In genomic region chr10:128283604-128284579, GRCm38 (mm10) we compare ENCODE assay signal across 9 mouse cellular contexts. TPM values are rescaled to one million over a fixed set of nuclear protein-coding genes. Genes with fewer than 3 reads are reported as not detected.
DNase-seq lines count a peak whose midpoint lies in the region; ATAC-seq and TF ChIP-seq lines count a peak whose summit lies in the region.
"Had no signal": no experiment of that assay in that cellular context is flagged by ENCODE, and none has a peak within 500 bp of the region (broad histone marks: within the 10 kb centered on the region; RNA-seq: fewer than 3 reads in every experiment).

No protein-coding gene starts in this region.

- peaks cover 83% of the 10 kb centered on the region for H3K36me3 ChIP-seq in intestine, postnatal 0 days (ENCODE audit: control insufficient read depth, insufficient read depth)
- H3K36me3 ChIP-seq in intestine, embryonic 15.5 days: peaks cover 23% of the 10 kb centered on the region
- H3K36me3 ChIP-seq in heart, embryonic 16.5 days (ENCODE audit: control insufficient read depth, insufficient read depth): peaks cover 50% of the 10 kb centered on the region
- H3K36me3 ChIP-seq in small intestine, adult 2 months (ENCODE audit: control insufficient read depth, insufficient read depth, low read length): peaks cover 76% of the 10 kb centered on the region

- no peaks in the 10 kb centered on the region for H3K4me1 ChIP-seq in intestine, postnatal 0 days (replicated peaks; ENCODE audit: control insufficient read depth, insufficient read depth, low read length)
- no peaks in the 10 kb centered on the region for H3K4me1 ChIP-seq in intestine, embryonic 15.5 days (replicated peaks)
- H3K4me1 ChIP-seq in heart, embryonic 16.5 days (ENCODE audit: control insufficient read depth, insufficient read depth, low read length): no peaks in the 10 kb centered on the region
- peaks cover 2% of the 10 kb centered on the region; the same call in 1 of the 2 replicates for H3K4me1 ChIP-seq in small intestine, adult 2 months (ENCODE audit: control insufficient read depth, insufficient read depth, insufficient read length, low read length)

- no peak overlapping the region for H3K9ac ChIP-seq in intestine, postnatal 0 days (ENCODE audit: low read depth, low read length)
- no peak overlapping the region for H3K9ac ChIP-seq in intestine, embryonic 15.5 days
- no peak overlapping the region for H3K9ac ChIP-seq in heart, embryonic 16.5 days (ENCODE audit: low read length)

- 68% methylated on average over 31 of the region's 31 CpGs for WGBS in intestine, postnatal 0 days
- WGBS in intestine, embryonic 15.5 days: 67% methylated on average over 31 of the region's 31 CpGs
- WGBS in heart, embryonic 16.5 days: 62% methylated on average over 31 of the region's 31 CpGs
- 66% methylated on average over 31 of the region's 31 CpGs for WGBS in small intestine, adult 2 months

- intact Hi-C loops in left cerebral cortex, adult 2 months (cut with DNase I): loop anchor here (1.0 kb wide), 1 partner anchor 71 kb away; no protein-coding TSS in a partner anchor

- no peak for TF ChIP-seq POLR2A in small intestine, adult 2 months (IDR thresholded peaks at IDR 0.05; ENCODE audit: low read depth, low read length)

- H3K4me2 ChIP-seq in intestine, postnatal 0 days (replicated peaks; ENCODE audit: low read depth): no peak overlapping the region
- H3K4me2 ChIP-seq in intestine, embryonic 15.5 days (replicated peaks): no peak overlapping the region
- no peak overlapping the region for H3K4me2 ChIP-seq in heart, embryonic 16.5 days (ENCODE audit: low read depth, low read length)

- peak; percentile 84 for TF ChIP-seq CTCF in intestine, postnatal 0 days (IDR thresholded peaks at IDR 0.05; ENCODE audit: low read depth)
- peak; percentile 84 for TF ChIP-seq CTCF in left cerebral cortex, adult 2 months (IDR thresholded peaks at IDR 0.05)
- TF ChIP-seq CTCF in small intestine, adult 2 months (IDR thresholded peaks at IDR 0.05; ENCODE audit: extremely low read depth, insufficient read length, insufficient replicate concordance, low read depth, low read length): peak; percentile 71; the same call in 1 of the 2 replicates

- peak; percentile 68 to 78 for DNase-seq in adrenal gland, postnatal 36 days
- DNase-seq in embryo, embryonic 9.5 days (ENCODE audit: extremely low spot score): peak; percentile 73
- DNase-seq in left cerebral cortex, adult 2 months (ENCODE audit: extremely low spot score in 1 of 2, low spot score in 2 of 2): peak; percentile 40 to 59

- H3K27me3 ChIP-seq in intestine, postnatal 0 days (replicated peaks; ENCODE audit: control insufficient read depth, insufficient read depth, low read length): no peaks in the 10 kb centered on the region
- H3K27me3 ChIP-seq in intestine, embryonic 15.5 days (replicated peaks): no peaks in the 10 kb centered on the region
- no peaks in the 10 kb centered on the region for H3K27me3 ChIP-seq in heart, embryonic 16.5 days (ENCODE audit: control insufficient read depth, insufficient read depth, low read length)
- H3K27me3 ChIP-seq in small intestine, adult 2 months (ENCODE audit: control insufficient read depth, insufficient read depth, low read length): no peaks in the 10 kb centered on the region

- no peak for ATAC-seq in intestine, postnatal 0 days
- ATAC-seq in intestine, embryonic 15.5 days: no peak
- 0 out of 2 replicates have a peak, but pooled peaks have one; percentile 18 for ATAC-seq in heart, embryonic 16.5 days (replicated peaks; ENCODE audit: extremely low read depth, insufficient read depth, low FRiP score)
- ATAC-seq in megakaryocyte progenitor cell, adult 5-6 weeks (replicated peaks; ENCODE audit: poor library complexity): peak; percentile 81

- no peaks in the 10 kb centered on the region for H3K9me3 ChIP-seq in intestine, postnatal 0 days (ENCODE audit: control insufficient read depth)
- H3K9me3 ChIP-seq in intestine, embryonic 15.5 days: no peaks in the 10 kb centered on the region
- H3K9me3 ChIP-seq in heart, embryonic 16.5 days (replicated peaks; ENCODE audit: control insufficient read depth, low read length): no peaks in the 10 kb centered on the region

- H3K4me3 ChIP-seq in intestine, postnatal 0 days (ENCODE audit: low read depth, low read length): no peak overlapping the region
- no peak overlapping the region for H3K4me3 ChIP-seq in intestine, embryonic 15.5 days (replicated peaks)
- H3K4me3 ChIP-seq in heart, embryonic 16.5 days (ENCODE audit: low read length): no peak overlapping the region
- H3K4me3 ChIP-seq in left cerebral cortex, adult 2 months: no peak overlapping the region
- no peak overlapping the region for H3K4me3 ChIP-seq in small intestine, adult 2 months (ENCODE audit: low read depth, low read length)
- H3K4me3 ChIP-seq: myocyte had no signal

- no peak overlapping the region for H3K27ac ChIP-seq in intestine, postnatal 0 days (ENCODE audit: low read depth, low read length)
- H3K27ac ChIP-seq in intestine, embryonic 15.5 days: no peak overlapping the region
- no peak overlapping the region for H3K27ac ChIP-seq in heart, embryonic 16.5 days (ENCODE audit: low read length)
- H3K27ac ChIP-seq in left cerebral cortex, adult 2 months: no peak overlapping the region
- no peak overlapping the region for H3K27ac ChIP-seq in small intestine, adult 2 months (ENCODE audit: insufficient read depth, low read depth, low read length)

RNA-seq across cellular contexts. Expression of gene Stat2, which starts 13.5 kb away (rescaled TPM):
- 23.2 and 26.7 TPM in 2 replicates for polyA plus RNA-seq in intestine, postnatal 0 days (2015; fragmentation: Nextera tagmentation; extraction: Ambion mirVana)
- polyA plus RNA-seq in intestine, embryonic 15.5 days (2015; fragmentation: Nextera tagmentation; extraction: Ambion mirVana): 15.1 and 15.4 TPM in 2 replicates
- total RNA-seq in adrenal gland, postnatal 36 days (2021): 10 to 100 TPM; 32.9 to 33.6 TPM
- 11.3 and 11.8 TPM in 2 replicates for polyA plus RNA-seq in heart, embryonic 16.5 days (2015; fragmentation: Nextera tagmentation; extraction: Ambion mirVana)
- 10 to 100 TPM; 29.2 to 31.5 TPM for total RNA-seq in left cerebral cortex, adult 2 months (2021)
- total RNA-seq in megakaryocyte progenitor cell, adult 5-6 weeks (2015): 9.6 and 9.8 TPM in 2 replicates
- total RNA-seq in megakaryocyte progenitor cell, adult 5-6 weeks (2017): 6.8 and 8.6 TPM in 2 replicates
- 15.3 and 46.8 TPM in 2 replicates for polyA plus RNA-seq in small intestine, adult 2 months (2012; rRNA removed)

RNA-seq across cellular contexts. Expression of gene Il23a, which starts 14.7 kb away (rescaled TPM):
- 0.22 and 0.46 TPM in 2 replicates for polyA plus RNA-seq in intestine, postnatal 0 days (2015; fragmentation: Nextera tagmentation; extraction: Ambion mirVana)
- 0.21 and 0.31 TPM in 2 replicates for polyA plus RNA-seq in intestine, embryonic 15.5 days (2015; fragmentation: Nextera tagmentation; extraction: Ambion mirVana)
- not detected for total RNA-seq in adrenal gland, postnatal 36 days (2021)
- polyA plus RNA-seq in heart, embryonic 16.5 days (2015; fragmentation: Nextera tagmentation; extraction: Ambion mirVana): 4.3 and 6.0 TPM in 2 replicates
- not detected for total RNA-seq in left cerebral cortex, adult 2 months (2021)
- 0.22 and 0.27 TPM in 2 replicates for total RNA-seq in megakaryocyte progenitor cell, adult 5-6 weeks (2015)
- total RNA-seq in megakaryocyte progenitor cell, adult 5-6 weeks (2017): 0.25 TPM in 1 of 2 replicates, not detected in the other
- polyA plus RNA-seq in small intestine, adult 2 months (2012; rRNA removed): not detected in 2 replicates

RNA-seq across cellular contexts. Expression of gene Apof, which starts 15.4 kb away (rescaled TPM):
- 0.12 TPM in 2 replicates for polyA plus RNA-seq in intestine, postnatal 0 days (2015; fragmentation: Nextera tagmentation; extraction: Ambion mirVana)
- polyA plus RNA-seq in intestine, embryonic 15.5 days (2015; fragmentation: Nextera tagmentation; extraction: Ambion mirVana): 1.6 and 2.9 TPM in 2 replicates
- 10 to 100 TPM in 1 of 2 experiments, 1 to 10 TPM in 1; 1.5 to 11.9 TPM for total RNA-seq in adrenal gland, postnatal 36 days (2021)
- polyA plus RNA-seq in heart, embryonic 16.5 days (2015; fragmentation: Nextera tagmentation; extraction: Ambion mirVana): 0.15 and 0.26 TPM in 2 replicates
- total RNA-seq in left cerebral cortex, adult 2 months (2021): not detected
- not detected in 2 replicates for total RNA-seq in megakaryocyte progenitor cell, adult 5-6 weeks (2015)
- total RNA-seq in megakaryocyte progenitor cell, adult 5-6 weeks (2017): not detected in 2 replicates
- polyA plus RNA-seq in small intestine, adult 2 months (2012; rRNA removed): 0.08 TPM in 1 of 2 replicates, not detected in the other
- polyA plus RNA-seq: myocyte had no signal

RNA-seq across cellular contexts. Expression of gene Pan2, which starts 19.2 kb away (rescaled TPM):
- polyA plus RNA-seq in intestine, postnatal 0 days (2015; fragmentation: Nextera tagmentation; extraction: Ambion mirVana): 11.5 and 14.0 TPM in 2 replicates
- polyA plus RNA-seq in intestine, embryonic 15.5 days (2015; fragmentation: Nextera tagmentation; extraction: Ambion mirVana): 26.2 TPM in 2 replicates
- 10 to 100 TPM; 17.7 to 19.6 TPM for total RNA-seq in adrenal gland, postnatal 36 days (2021)
- 26.1 and 28.1 TPM in 2 replicates for polyA plus RNA-seq in heart, embryonic 16.5 days (2015; fragmentation: Nextera tagmentation; extraction: Ambion mirVana)
- 10 to 100 TPM; 15.8 TPM for total RNA-seq in left cerebral cortex, adult 2 months (2021)
- 16.4 and 17.4 TPM in 2 replicates for total RNA-seq in megakaryocyte progenitor cell, adult 5-6 weeks (2015)
- 12.1 and 12.2 TPM in 2 replicates for total RNA-seq in megakaryocyte progenitor cell, adult 5-6 weeks (2017)
- polyA plus RNA-seq in small intestine, adult 2 months (2012; rRNA removed): 10.3 and 17.7 TPM in 2 replicates

RNA-seq across cellular contexts. Expression of gene Apon, which starts 30.0 kb away (rescaled TPM):
- polyA plus RNA-seq in intestine, postnatal 0 days (2015; fragmentation: Nextera tagmentation; extraction: Ambion mirVana): not detected in 2 replicates
- 0.26 and 0.35 TPM in 2 replicates for polyA plus RNA-seq in intestine, embryonic 15.5 days (2015; fragmentation: Nextera tagmentation; extraction: Ambion mirVana)
- under 1 TPM in 1 of 2 experiments, not detected in 1; 0.23 TPM for total RNA-seq in adrenal gland, postnatal 36 days (2021)
- polyA plus RNA-seq in heart, embryonic 16.5 days (2015; fragmentation: Nextera tagmentation; extraction: Ambion mirVana): 0.17 TPM in 1 of 2 replicates, not detected in the other
- not detected for total RNA-seq in left cerebral cortex, adult 2 months (2021)
- 0.10 TPM in 1 of 2 replicates, not detected in the other for total RNA-seq in megakaryocyte progenitor cell, adult 5-6 weeks (2015)
- 0.08 and 0.20 TPM in 2 replicates for total RNA-seq in megakaryocyte progenitor cell, adult 5-6 weeks (2017)
- polyA plus RNA-seq in small intestine, adult 2 months (2012; rRNA removed): 0.05 TPM in 1 of 2 replicates, not detected in the other

Comparison
In these comparisons a context has a peak if more than half of its experiments do, and no peak if none do; other contexts are left out.
1. ATAC-seq: peak in heart, embryonic 16.5 days (single experiment) and megakaryocyte progenitor cell, adult 5-6 weeks (single experiment); none in intestine, postnatal 0 days (single experiment) and intestine, embryonic 15.5 days (single experiment).
2. Peak in every context shown above with its lines, with median percentiles within 50 percentile points of each other: CTCF ChIP-seq and DNase-seq.